ENCODE assay signal across 8 mouse cellular contexts in the genomic region with DNA sequence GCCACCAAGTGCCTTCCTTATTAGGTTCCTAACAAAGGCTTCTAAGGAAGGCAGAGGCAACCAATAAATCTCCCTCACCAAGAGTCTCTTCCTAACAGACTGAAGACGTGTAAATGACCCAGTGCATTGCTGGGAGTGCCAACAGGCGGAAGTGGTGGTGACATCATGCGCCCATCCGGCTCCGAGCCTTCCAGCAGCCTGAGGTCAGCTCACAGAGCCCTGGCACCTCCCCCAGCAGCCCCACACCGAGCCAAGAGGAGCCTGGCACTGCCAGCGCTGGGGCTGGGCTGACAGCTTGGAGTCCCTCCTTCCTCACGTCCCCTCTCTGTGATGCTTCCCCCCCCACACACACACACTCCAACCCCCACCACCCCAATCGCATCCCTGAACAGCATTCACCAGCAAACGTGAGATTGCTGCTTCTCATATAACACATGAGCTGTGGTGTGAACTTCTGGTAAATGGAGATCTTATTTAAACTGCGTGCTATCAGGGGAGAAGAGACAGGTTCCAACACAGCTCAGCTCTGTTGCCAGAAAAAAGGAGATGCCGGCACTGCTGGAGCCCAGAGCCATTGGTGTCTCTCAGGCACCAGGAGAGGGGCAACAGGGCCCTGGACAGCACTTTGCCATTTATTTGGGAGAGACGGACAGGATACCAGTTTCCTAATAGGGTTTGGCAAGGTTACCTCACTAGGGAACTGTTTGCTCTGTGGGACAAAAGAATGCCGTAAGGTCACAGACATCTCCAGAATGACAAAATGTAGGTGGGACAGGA. TPM values are rescaled to one million over a fixed set of nuclear protein-coding genes. Genes with fewer than 3 reads are reported as not detected.
DNase-seq lines count a peak whose midpoint lies in the region; ATAC-seq and TF ChIP-seq lines count a peak whose summit lies in the region.

No protein-coding gene starts in this region.

- DNase-seq in 3134 (ENCODE audit: extremely low read depth, insufficient read length, low spot score), result peak; percentile 93
- no peak for DNase-seq in limb, embryonic 14.5 days (ENCODE audit: low spot score)
- peak; percentile 55 for DNase-seq in naive thymus-derived CD4-positive, alpha-beta T cell, adult 2 months (ENCODE audit: low read depth)

- peak overlapping the region; percentile 75 for H3K9ac ChIP-seq in heart, embryonic 14.5 days (ENCODE audit: low read length)
- no peak overlapping the region for H3K9ac ChIP-seq in kidney, embryonic 15.5 days
- no peak overlapping the region for H3K9ac ChIP-seq in limb, embryonic 14.5 days (ENCODE audit: low read depth, low read length, severe bottlenecking)

- H3K4me3 ChIP-seq in heart, embryonic 14.5 days (ENCODE audit: control insufficient read depth in 1 of 2, insufficient read depth in 1 of 2, low read depth in 1 of 2, low read length in 2 of 2), result no peak overlapping the region
- H3K4me3 ChIP-seq in kidney, embryonic 15.5 days (replicated peaks), result no peak overlapping the region
- H3K4me3 ChIP-seq in limb, embryonic 14.5 days (replicated peaks; ENCODE audit: low read length), result no peak overlapping the region

- H3K27ac ChIP-seq in heart, embryonic 14.5 days (replicated peaks in 1 of 2; ENCODE audit: control insufficient read depth in 1 of 2, insufficient read depth in 1 of 2, low read depth in 2 of 2, low read length in 2 of 2), result peak overlapping the region; percentile 99 to 100
- peak overlapping the region; percentile 92 for H3K27ac ChIP-seq in kidney, embryonic 15.5 days
- H3K27ac ChIP-seq in limb, embryonic 14.5 days (replicated peaks; ENCODE audit: low read depth, low read length), result peak overlapping the region; percentile 20; the same call in 1 of the 2 replicates

- WGBS in heart, embryonic 14.5 days, result 12% methylated on average over 14 of the region's 14 CpGs
- WGBS in kidney, embryonic 15.5 days, result 23% methylated on average over 14 of the region's 14 CpGs
- WGBS in limb, embryonic 14.5 days, result 21% methylated on average over 14 of the region's 14 CpGs

- TF ChIP-seq POLR2A in limb, embryonic 14.5 days (IDR thresholded peaks at IDR 0.05; ENCODE audit: borderline replicate concordance, extremely low read depth, insufficient read depth, insufficient read length), result no peak

- no peaks in the 10 kb centered on the region for H3K9me3 ChIP-seq in heart, embryonic 14.5 days (ENCODE audit: control insufficient read depth, low read length)
- no peaks in the 10 kb centered on the region for H3K9me3 ChIP-seq in kidney, embryonic 15.5 days (replicated peaks)
- H3K9me3 ChIP-seq in limb, embryonic 14.5 days (ENCODE audit: control insufficient read depth, low read length), result no peaks in the 10 kb centered on the region

- H3K4me2 ChIP-seq in heart, embryonic 14.5 days (ENCODE audit: low read length), result peak overlapping the region; percentile 54
- H3K4me2 ChIP-seq in kidney, embryonic 15.5 days, result peak overlapping the region; percentile 29
- no peak overlapping the region for H3K4me2 ChIP-seq in limb, embryonic 14.5 days (replicated peaks; ENCODE audit: low read depth, low read length, severe bottlenecking)

- H3K36me3 ChIP-seq in heart, embryonic 14.5 days (ENCODE audit: control insufficient read depth, insufficient read depth, low read length), result no peaks in the 10 kb centered on the region
- no peaks in the 10 kb centered on the region for H3K36me3 ChIP-seq in kidney, embryonic 15.5 days
- no peaks in the 10 kb centered on the region for H3K36me3 ChIP-seq in limb, embryonic 14.5 days (ENCODE audit: control insufficient read depth, insufficient read depth, low read length)

- ATAC-seq in activated CD4-positive, CD25-positive, alpha-beta regulatory T cell, adult 4 months, result peak; percentile 90
- ATAC-seq in common myeloid progenitor, adult 5-6 weeks (replicated peaks; ENCODE audit: low read depth, poor library complexity, severe bottlenecking), result peak; percentile 94
- ATAC-seq in heart, embryonic 14.5 days (ENCODE audit: insufficient number of reproducible peaks, insufficient read depth, low FRiP score, low read depth), result peak; percentile 26; the same call in 1 of the 2 replicates
- ATAC-seq in kidney, embryonic 15.5 days (replicated peaks; ENCODE audit: low FRiP score), result peak; percentile 22; the same call in 1 of the 2 replicates
- no peak for ATAC-seq in limb, embryonic 14.5 days (ENCODE audit: low FRiP score, low read depth)
- ATAC-seq in monocyte, adult 5-6 weeks (replicated peaks; ENCODE audit: insufficient number of reproducible peaks, low FRiP score, low TSS enrichment, poor library complexity, severe bottlenecking), result no peak

- H3K27me3 ChIP-seq in heart, embryonic 14.5 days (ENCODE audit: control insufficient read depth, insufficient read depth, low read length), result no peaks in the 10 kb centered on the region
- 0 out of 2 replicates have a peak, but pooled peaks cover 3% of the 10 kb centered on the region for H3K27me3 ChIP-seq in kidney, embryonic 15.5 days
- no peaks in the 10 kb centered on the region for H3K27me3 ChIP-seq in limb, embryonic 14.5 days (ENCODE audit: control insufficient read depth, insufficient read depth, low read length)

- H3K4me1 ChIP-seq in heart, embryonic 14.5 days (ENCODE audit: control insufficient read depth in 2 of 2, insufficient read depth in 2 of 2, low read length in 2 of 2), result peaks cover 90 to 98% of the 10 kb centered on the region in 2 experiments
- peaks cover 95% of the 10 kb centered on the region for H3K4me1 ChIP-seq in kidney, embryonic 15.5 days
- peaks cover 58% of the 10 kb centered on the region for H3K4me1 ChIP-seq in limb, embryonic 14.5 days (ENCODE audit: control insufficient read depth, insufficient read depth, low read length)

RNA-seq across cellular contexts. Expression of a gene that starts 14.3 kb away (rescaled TPM):
- polyA plus RNA-seq in activated CD4-positive, CD25-positive, alpha-beta regulatory T cell, adult 4 months (2017; shearing (Covaris generic)), result not detected
- not detected in 2 replicates for total RNA-seq in common myeloid progenitor, adult 5-6 weeks (2017)
- polyA plus RNA-seq in heart, embryonic 14.5 days (2014; fragmentation: Nextera tagmentation; extraction: Ambion mirVana), result 11.5 and 13.3 TPM in 2 replicates
- polyA plus RNA-seq in kidney, embryonic 15.5 days (2015; fragmentation: Nextera tagmentation; extraction: Ambion mirVana), result 9.2 and 10.0 TPM in 2 replicates
- 21.8 and 29.6 TPM in 2 replicates for polyA plus RNA-seq in limb, embryonic 14.5 days (2012; rRNA removed)
- polyA plus RNA-seq in limb, embryonic 14.5 days (2014; fragmentation: Nextera tagmentation; extraction: Ambion mirVana), result 6.2 and 7.0 TPM in 2 replicates
- 0.38 TPM in 1 of 3 replicates, not detected in the others for total RNA-seq in monocyte, adult 5-6 weeks (2017)

Comparison
In these comparisons a context has a peak if more than half of its experiments do, and no peak if none do; other contexts are left out.
1. ATAC-seq: peak in activated CD4-positive, CD25-positive, alpha-beta regulatory T cell, adult 4 months (single experiment), common myeloid progenitor, adult 5-6 weeks (single experiment), heart, embryonic 14.5 days (single experiment) and kidney, embryonic 15.5 days (single experiment); none in limb, embryonic 14.5 days (single experiment) and monocyte, adult 5-6 weeks (single experiment).
2. H3K27ac ChIP-seq: peak in every context shown above with its lines; median percentile 100 in heart, embryonic 14.5 days; 92 in kidney, embryonic 15.5 days; 20 in limb, embryonic 14.5 days.